Mouse (Mus musculus) gastrocnemius, postnatal 4 days (tissue): ENCODE results near the gene Eya4. TPM values are rescaled to one million over a fixed set of nuclear protein-coding genes. Genes with fewer than 3 reads are reported as not detected.

Experiments used
- DNase-seq, 2 experiments: peaks; one replicate each; pipeline ENCODE4 v3.0.0; 2021 to 2022; ENCODE audit warnings: low spot score in 2 of 2, mixed read lengths in 2 of 2
- long read RNA-seq, 2 experiments: library from polyadenylated mRNA; stranded (forward); transcript quantifications; one replicate each; pipeline ENCODE4 v2.0.0; 2021
- total RNA-seq, 2 experiments: library from RNA; stranded (reverse); gene quantifications; 2 replicates each; pipeline ENCODE4 v1.2.3; 2021

Gene Eya4
- 10 to 100 TPM; 41.5 to 46.2 TPM for total RNA-seq
- long read RNA-seq, experiment 1, full-length matches to known transcripts: 1 of 6 reads
- long read RNA-seq, experiment 1, partial matches to known transcripts: 0 of 6 reads
- long read RNA-seq, experiment 1, other reads (novel, unspliced or antisense): 5 of 6 reads
- long read RNA-seq, experiment 2, full-length matches to known transcripts: 1 of 8 reads
- long read RNA-seq, experiment 2, partial matches to known transcripts: 2 of 8 reads
- long read RNA-seq, experiment 2, other reads (novel, unspliced or antisense): 5 of 8 reads

DNA sequence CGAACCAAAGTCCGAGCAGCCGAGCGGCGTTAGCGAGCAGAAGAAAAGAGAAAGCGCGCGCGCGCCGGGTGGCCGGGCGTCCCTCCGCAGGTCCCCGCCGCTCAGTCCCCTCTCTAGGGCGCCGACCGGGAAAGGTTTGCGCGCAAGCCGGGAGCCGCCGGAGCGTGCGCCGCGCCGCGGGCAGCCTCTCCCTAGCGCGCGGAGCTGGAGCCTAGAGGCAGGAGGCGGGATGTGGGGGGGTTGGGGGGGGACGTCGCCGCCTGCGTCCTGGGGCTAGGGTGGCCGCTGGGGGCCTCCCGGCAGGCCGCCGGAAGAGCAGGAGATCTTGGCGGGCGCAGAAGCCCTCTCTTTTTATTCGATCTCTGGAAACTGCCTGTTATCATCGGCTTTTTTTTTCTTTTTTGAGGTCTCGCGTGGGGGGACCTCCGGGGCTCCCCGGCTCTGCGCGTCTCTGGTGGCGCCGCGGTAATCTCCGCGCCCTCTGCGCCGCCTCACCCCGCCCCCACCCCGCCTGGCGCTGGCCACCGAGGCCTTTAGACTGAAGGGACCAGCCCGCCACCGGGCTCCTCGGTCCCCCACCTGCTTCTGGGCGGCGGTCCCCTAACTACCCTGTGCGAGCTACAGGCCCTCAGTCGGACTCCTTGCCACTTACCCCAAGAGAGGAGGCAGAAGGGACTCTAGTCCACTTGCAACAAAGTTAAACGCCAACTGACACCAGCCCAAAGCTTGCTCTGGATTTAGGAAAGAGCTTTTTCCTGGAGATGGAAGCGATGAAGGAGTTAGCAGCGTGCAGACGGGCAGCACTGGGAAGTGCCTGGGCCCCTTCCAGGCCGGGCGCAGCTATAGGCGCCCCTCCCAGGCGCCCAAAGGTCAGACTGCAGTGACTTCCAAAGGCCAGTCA, at the start of gene Eya4:
TSS of gene Eya4 (minus strand) at position 776 of the 901 bp plus-strand sequence.
- peak; percentile 52 to 74 for DNase-seq

DNA sequence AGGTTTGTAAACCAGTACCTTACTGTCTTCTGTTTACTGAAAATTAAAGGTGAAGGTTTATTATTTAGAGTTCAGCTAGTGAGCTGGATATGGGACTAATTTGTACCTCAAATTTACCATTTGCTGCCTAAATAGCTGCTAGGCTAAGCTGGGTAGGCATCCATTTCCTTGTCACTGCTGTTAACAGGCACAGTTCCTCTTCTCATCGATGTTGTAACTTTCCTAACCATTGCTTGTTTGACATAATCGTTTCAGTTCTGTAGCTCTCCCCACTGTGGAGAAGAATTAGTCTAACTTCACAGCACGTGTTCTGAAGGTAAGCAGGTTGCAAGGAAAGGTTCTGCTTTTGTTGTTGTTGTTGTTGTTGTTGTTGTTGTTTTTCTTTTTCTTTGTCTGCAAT, 44.8 kb upstream of the Eya4 start:
- no peak for DNase-seq

DNA sequence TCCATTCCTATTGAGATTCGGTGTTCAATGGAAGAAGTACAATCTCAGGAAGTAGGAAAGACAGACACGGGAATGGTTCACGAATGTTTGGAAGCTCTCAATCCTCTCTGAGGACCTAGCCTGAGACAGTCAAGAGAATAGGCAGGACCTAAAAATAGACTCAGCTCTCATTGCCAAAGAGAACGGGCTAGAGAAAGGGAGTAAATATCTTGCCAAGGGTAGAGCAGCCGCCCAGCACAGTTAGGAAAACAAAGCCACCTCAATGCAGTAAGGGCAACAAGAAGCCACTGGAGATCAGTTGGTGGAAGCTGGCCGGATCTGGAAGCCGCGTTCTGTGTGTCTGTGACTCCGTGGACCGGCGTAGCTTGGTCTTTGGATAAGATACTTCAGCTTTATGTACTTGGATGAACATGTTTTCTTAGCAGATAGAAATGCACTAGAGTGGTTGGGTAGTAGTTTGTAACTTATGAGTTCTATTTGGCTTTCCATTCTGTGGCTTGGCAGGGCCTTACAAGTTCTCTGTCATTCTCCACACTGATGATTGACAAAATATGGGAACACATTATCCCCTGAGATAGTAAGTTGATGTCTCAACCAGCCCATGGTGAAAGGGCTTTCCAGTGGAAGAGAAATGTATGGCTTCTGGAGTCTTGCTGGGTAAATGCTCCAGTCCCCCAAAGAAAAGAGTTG, 44.1 kb upstream of the Eya4 start:
- no peak for DNase-seq

DNA sequence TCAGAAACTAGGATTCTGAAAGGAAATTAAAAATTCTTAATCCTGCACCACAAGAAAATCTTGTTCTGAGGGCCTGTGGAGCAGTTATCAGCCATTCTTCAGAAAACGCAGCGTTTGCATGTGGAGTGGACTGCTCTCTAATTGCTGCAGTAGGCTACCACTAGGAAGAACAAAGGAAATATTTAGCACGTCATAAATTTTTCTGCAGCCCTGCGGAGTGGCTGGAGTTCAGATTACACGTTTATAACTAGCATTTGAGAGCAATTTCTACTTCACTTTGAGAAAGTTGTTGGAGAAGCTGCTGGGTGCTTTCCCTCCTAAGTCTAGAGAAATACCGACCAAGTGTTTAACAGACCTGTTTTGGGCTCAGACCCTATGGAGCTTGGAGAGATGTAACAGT, 43.6 kb upstream of the Eya4 start:
- DNase-seq: no peak

DNA sequence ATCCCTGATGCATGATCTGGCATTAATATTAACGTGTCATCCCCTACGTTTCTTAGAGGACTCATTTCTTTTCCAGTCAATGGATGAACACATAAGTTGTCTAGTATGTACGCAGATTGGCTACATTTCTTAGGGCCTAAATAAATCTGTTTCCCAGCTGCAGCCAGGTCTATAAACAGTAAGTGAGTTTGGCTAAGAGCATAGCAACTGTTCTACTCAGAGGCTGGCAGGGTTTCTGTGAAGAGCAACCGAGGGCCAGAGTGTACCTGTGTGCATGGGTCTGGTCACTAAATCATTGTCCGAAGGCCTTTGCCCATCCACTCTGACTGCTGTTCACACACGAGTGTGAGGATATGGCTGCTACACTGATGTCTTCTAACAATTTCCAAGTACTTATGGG, 13.3 kb upstream of the Eya4 start:
- no peak for DNase-seq

DNA sequence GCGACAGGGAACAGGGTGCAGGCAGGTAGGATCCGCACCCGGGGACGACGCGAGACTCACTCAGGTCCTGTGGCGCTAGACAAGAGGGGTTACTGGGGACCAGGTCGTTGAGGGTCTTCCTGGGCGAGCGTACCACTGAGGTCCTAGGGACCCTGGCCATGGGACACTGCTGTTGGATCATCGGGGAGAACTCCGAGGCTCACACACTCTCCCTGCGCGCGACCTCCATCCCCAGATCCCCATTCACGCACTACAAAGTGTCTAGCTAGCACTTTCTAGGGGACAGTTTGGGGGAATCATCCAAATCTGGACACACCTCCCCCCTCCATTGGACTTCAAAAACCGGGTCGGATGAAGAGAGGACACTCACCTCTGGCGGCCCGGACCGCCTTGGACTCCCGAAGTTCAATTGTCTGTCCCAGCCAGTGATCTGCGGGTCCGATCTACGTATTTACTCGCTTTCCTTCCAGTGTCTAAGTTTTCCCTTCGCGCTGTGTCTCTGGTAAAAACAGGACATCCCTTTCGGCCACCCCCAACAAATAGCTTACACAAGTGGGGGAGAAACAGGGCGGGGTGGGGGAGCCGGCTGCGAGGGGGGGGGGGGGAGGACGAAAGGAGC, 1.1 kb downstream of the Eya4 start:
- DNase-seq: peak in 1 of 2 experiments; percentile 39

DNA sequence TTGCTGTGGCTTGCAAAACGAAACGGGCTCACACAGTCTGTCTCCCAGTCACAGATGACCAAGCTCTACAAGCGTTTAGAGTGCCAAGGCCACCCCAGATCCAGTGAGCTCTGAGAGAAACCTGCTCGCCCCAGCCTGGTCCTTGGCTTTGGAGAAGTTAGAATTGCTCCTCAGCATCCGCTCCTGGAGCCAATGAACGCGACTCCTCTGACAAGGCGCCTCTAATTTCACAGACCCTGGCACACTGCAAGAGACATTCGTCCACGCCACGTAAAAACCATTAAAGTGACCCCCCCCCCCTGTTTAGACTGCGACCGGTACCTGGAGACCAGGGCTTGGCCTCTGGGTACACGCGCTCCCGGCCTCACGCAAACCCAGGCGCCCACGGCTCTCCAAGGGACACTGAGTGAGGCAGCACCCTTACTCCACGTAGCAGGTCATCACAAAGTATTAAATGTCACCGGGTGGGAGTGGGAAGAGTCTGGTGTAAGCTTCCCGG, 1.6 kb downstream of the Eya4 start:
- peak in 1 of 2 experiments; percentile 21 for DNase-seq

DNA sequence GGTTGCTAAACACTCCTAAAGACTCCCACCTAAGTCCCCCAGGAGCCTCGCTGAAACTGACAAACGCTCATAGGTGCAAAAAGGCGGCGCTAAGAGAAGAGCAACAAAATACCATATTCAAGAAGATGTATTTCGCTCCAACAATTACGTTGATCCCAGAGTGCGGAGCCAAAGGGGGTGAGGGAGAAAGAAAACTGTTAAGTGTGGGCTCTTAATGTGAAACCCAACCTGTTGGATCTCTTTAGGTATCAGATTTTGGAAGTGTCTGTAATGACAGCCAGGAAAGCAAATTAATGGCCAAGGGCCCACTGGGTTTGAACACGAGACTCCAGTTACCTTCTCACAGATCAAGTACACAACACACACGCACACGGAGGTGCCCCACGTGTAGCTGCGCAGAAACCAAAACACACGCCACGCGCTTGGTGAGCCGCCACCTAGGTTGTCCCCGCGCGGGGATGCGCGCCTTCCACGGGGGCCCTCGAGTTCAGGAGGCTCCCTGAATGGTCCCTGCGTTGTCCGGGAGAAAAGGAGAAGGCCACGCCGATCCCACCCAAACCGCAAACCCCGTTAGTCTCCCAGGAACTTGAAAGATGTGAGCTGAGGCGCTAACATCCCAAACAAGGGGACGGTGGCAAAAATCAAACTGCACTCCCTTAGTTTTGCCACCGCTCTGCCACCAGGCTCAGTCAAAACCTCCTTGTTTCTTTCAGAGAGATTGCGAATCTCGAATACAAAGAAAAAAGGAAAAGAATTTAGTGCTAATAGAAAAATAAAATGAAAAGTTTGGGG, 2.3 kb downstream of the Eya4 start:
- peak in 1 of 2 experiments; percentile 15 for DNase-seq

DNA sequence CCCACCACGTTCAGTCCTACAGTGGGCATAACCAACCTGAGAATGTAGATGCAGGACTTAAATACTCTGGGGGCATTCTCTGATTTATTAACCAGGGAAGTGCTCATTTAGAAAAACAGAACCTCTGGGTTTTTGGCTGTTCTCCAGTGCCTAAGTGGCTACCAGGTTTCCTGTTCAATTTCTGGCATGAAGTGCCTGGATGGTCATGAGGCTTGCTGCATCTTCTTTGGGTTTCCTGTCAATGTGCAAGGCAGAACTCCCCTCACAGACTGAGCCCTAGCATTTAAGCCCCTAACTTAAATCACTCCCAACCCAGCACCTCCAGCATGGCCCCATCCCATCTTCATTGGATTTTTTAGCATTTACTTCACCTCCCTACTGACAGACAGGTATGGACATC, 13.3 kb downstream of the Eya4 start:
- DNase-seq: no peak

DNA sequence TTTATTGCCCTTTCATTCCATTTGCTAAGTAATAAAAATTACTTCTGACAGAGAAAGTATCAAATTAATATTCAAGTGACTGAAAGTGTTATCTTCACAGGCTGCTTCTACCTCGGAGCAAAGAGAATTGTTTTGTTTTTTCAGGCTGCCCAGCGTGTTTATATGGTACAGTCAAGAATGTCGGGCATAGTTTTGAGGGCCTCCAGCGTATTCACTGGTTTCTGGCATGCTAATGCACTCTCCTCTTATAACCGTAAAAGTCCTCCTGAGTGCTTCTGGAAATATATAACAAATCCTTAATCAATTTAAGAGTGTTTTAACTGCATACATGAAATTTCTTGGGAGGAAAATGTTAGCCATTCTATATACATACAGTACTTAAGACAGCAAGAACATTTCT, 17.8 kb downstream of the Eya4 start:
- no peak for DNase-seq

DNA sequence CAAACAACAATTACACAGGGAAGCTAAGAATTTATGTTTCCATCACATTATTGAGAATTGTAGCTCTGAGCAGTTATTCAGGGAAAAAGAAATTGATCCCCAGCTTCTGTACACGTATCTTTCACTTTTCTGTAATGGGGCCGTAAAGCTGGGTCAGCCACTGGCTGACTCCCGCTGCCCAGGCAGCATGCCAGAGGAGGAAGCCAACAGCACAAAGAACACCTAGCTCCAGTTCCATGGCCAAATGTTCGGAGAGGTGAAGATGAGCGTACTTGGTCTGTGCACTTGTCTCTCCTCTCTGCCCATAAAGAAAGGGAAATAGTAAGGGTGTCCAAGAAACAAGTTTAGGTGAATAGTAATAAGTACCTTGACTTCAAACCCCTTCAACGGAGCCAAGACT, 22.9 kb downstream of the Eya4 start:
- DNase-seq: no peak

DNA sequence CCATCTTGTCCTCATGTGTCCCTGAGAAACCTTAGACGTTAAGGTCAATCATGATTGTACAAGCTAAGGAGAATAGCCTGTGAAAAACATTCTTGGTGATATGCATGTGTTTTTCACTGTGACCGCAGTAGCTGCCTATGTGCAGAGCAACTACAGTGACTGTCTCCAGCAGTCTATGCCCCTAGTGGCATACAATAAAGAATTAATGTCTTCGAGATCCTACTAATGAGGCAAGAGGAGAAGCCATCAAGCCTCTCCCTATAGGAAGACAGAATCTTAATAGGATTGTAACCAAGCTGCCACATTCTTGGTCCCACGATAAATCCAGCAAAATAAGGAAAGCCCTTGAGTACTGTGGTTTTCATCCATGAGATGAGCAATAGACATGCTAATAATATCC, 28.3 kb downstream of the Eya4 start:
- DNase-seq: no peak

DNA sequence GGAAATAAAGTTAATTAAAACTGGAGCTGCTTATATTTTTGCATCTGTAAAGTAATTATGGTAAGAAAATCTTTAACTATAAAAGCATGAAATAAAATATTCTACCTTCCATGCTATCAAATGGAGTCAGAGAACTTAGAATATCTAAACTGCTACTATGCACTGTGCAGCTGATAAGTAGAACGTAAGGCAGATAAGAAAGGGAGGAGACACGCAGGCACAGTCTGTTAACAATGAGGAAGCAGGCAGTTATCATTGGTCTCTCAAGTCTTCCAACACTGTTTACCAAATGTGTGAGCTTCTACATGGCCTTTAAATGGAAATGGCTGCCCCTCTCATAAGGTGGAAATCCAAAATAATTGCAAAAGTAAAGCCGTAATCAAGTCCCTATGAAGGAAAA, 55.0 kb downstream of the Eya4 start:
- DNase-seq: no peak

DNA sequence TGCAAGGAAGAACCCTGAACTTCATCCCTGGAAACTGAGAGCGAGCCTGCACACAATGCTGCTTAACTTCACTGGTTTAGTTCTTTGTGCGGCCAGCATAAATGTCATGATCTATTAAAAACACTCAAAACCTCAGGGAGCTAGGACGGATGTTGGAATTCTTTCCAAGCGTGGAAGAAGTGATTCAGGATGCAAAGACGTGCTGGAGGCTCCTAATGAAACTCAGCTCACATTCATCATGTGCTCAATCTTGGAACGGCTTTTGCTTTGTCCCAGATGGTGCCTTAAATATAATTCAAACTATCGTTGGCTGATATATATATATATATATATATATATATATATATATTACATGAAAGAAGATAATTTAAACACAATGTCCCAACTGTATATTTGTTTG, 58.1 kb downstream of the Eya4 start:
- no peak for DNase-seq

DNA sequence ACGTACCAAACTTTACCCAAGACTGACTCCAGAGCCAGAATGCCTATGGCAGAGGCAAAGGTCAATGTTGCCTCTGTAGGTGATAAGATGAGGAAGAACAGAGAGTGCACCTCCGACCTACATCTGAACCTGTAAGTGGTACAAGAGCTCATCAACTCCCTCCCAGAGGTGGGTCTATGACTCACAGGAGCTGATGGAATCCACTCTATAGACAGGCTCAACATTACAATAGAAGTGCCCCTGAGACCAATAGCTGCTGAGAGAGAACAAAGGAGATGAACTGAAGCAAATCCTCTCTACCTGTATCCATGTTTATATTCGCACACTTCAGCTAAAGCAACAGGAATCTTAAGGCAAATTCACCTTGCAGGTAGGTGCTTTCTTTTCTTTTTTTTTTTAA, 73.2 kb downstream of the Eya4 start:
- DNase-seq: no peak

DNA sequence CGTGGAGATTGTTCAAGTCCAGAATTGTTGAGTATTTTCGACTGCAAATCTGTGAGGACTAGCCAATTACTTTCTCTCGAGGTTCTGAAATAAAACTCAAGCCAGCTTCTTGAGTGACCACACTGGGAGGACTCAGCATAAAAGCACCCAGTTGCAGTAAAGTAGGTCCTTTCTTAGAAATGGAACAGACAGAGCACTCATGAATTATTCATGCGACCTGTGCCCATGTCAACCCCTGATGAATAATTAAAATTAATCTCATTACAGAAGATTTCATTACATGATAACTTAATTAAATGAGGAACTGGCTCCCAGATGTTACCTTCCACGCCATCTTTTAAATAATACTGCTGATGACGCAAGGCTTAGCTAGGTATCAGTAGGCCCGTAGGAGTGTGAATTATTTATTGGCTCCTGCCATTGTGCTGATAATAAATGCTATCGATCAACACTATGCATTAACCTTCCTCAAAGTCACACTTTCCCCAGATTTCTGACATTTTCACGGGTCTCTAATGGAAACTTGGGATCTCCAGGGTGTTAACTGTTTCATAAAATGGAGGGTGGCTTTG, 79.5 kb downstream of the Eya4 start:
- DNase-seq: no peak

DNA sequence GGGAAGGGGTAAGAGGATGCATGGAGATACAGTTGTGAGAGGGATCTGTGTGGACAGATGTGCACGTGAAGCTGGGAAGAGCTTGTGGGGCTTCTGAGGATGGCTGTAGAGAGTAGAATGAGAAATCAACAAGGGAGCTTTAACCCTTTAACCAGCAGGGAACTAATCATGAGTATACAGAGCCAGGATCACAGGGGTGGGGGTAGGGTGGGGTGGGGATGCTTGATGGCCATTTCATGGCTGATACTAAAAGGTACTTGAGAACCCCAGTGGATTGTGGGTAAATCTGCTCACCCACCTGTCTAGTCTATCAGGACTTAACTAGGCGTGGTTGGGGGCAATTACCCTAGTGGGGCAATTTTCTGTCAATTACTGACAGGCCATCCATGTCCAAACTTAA, 80.1 kb downstream of the Eya4 start:
- no peak for DNase-seq

DNA sequence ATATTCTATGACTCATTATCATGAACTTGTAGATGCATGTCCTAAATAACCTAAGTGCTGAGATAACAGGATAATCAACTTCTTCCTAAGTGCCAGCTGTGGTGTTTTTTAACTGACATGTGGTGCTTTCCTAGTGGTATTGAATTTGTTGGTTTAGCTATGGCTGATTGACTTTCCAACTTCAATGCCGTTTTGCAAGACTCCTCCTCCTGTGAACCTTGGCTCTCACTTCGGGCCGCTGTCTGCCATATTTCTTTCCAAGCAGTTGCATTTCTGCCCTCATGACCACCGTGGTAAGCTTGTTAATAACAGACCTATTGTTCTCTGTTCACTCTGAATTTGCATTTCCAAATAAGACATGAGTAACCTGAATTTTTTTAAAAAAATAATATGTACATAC, 98.4 kb downstream of the Eya4 start:
- no peak for DNase-seq

DNA sequence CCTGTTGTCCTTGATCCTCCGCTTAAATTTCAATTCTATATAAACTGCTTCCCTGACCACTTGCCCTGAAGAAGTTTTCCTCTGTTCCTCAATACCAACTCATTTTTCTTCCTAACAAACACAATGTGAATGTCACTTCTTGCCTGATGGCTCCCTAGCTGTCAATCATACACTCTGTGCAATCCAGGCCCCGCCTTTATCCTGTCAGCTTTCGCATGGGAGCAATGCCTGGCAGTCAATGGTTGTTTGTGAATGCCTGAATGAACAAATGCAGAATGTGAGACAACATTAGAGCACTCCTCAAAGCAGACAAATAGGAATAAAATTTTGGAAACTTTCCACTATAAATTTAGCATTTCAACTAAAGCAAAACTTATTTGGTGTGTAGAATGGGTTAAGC, 104.1 kb downstream of the Eya4 start:
- no peak for DNase-seq

DNA sequence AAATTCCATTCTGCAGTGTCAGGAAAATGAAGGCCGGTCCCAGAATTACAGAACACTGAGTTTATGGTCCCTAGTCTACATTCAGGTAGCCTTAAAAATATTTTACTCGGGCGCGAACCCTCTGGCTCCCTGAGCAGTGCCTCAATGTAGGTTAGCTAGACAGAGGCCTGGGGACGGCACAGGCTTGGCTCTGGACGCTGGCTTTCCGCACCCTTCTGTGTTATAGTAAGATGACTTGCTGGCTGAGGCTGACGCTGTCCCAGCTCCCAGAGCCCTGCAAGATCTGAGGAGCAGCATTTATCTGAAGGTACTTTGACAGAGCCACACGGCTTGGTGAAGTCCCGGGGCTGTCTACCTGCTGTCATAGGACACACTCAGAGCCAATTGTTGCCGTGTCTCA, 113.7 kb downstream of the Eya4 start:
- DNase-seq: no peak
